Mouse (Mus musculus): ENCODE data around the gene Rph3al. TPM values are rescaled to one million over a fixed set of nuclear protein-coding genes. Genes with fewer than 3 reads are reported as not detected.

The Rph3al gene
- polyA plus RNA-seq, 1 experiment, result 12.6 TPM

DNA sequence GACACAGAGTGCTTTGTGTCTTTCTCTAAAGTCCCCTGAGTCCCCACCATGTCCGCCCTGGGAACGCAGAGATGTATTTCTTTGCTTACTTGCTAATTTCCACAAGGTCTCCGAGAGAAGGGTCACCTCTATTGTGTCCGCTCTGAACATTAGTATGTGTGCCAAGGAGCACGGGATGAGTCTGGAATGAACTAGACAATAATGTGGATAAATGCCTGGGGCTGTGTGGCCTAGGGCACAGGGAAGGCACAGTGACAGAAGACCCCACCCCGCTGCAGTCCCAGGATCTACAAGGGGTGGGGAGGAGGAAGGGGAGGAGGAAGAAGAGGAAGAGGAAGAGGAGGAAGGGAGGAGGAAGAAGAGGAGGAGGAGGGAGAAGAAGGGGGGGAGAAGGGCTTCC lies 3.8 kb downstream of the Rph3al start:
- H3K27me3 ChIP-seq (replicated peaks; ENCODE audit: control insufficient read depth, insufficient read depth, low read length), result no peaks in the 10 kb centered on the region
- TF ChIP-seq POLR2A (IDR thresholded peaks at IDR 0.05; ENCODE audit: low read depth, low read length) (no peak), CTCF (conservative IDR thresholded peaks at IDR 0.05; ENCODE audit: insufficient read depth, insufficient read length, low read depth, low read length) (no peak)
- H3K4me1 ChIP-seq (ENCODE audit: control insufficient read depth, insufficient read depth, low read length), result peaks cover 31% of the 10 kb centered on the region
- peak; percentile 67 for DNase-seq
- WGBS, result 75% methylated on average over 6 of the region's 6 CpGs
- no peak overlapping the region for H3K4me3 ChIP-seq (ENCODE audit: insufficient read depth, low read depth, low read length)
- H3K27ac ChIP-seq (ENCODE audit: insufficient read depth, low read depth, low read length), result peak overlapping the region; percentile 61
- no peaks in the 10 kb centered on the region for H3K36me3 ChIP-seq (ENCODE audit: control insufficient read depth, insufficient read depth, low read length)

DNA sequence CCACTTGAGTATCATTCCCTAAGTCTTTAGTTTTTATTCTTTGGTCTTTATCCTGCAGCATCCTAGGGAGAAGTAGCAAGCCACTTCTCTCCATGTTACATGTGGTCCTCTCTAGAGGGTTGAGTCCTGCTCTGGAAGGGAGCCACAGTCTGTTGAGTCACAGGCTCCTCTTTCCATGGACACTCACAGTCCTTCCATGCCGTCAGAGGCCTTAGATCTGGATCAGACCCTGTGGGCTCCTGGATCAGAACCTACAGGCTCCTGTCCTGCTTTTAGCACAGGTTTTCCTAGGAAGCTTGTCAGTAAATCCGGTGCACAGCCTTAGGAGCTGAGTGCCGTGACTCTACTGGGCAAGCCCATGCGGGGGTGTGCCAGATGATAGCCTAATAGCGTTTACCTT lies 4.9 kb downstream of the Rph3al start:
- no peak overlapping the region for H3K4me3 ChIP-seq (ENCODE audit: insufficient read depth, low read depth, low read length)
- no peaks in the 10 kb centered on the region for H3K36me3 ChIP-seq (ENCODE audit: control insufficient read depth, insufficient read depth, low read length)
- H3K4me1 ChIP-seq (ENCODE audit: control insufficient read depth, insufficient read depth, low read length), result peaks cover 27% of the 10 kb centered on the region
- no peak overlapping the region for H3K27ac ChIP-seq (ENCODE audit: insufficient read depth, low read depth, low read length)
- TF ChIP-seq CTCF (conservative IDR thresholded peaks at IDR 0.05; ENCODE audit: insufficient read depth, insufficient read length, low read depth, low read length) (no peak), POLR2A (IDR thresholded peaks at IDR 0.05; ENCODE audit: low read depth, low read length) (no peak)
- 93% methylated on average over 5 of the region's 5 CpGs for WGBS
- H3K27me3 ChIP-seq (replicated peaks; ENCODE audit: control insufficient read depth, insufficient read depth, low read length), result no peaks in the 10 kb centered on the region
- no peak for DNase-seq

DNA sequence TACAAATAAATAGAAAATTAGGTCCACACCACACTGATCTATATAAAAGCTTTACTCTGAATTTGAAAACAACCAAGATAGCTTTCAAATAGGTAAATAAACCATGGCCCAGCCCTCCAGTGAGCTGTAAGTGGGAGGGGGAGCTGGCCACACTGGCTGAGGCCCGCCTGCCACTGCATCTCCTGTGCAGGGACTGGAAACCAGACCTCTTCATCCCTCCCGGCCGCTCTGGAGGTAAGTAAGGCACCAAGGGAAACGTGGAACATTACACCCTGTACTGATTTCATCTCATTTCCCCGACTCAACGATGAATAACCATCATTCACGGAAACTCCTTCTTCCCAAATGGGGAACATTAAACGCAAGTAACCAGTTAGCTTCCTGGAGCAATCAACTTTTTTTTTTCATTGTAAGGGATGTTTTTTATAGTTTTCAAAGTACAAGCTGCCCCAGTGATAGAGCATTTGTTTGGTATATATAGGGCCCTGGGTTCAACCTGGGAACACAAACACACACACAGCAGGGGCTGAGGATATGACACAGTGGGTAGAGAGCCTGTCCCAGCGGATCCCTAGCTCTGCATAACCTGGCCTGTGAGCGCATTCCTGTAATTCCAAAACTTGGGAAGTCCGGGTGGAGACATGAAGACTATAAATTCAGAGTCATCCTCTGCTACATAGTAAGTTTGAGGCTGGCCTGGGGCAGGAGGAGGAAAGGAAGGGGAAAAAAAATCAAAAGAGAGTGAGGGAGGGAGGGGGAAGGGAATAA lies 7.1 kb downstream of the Rph3al start:
- Histone ChIP-seq H3K27me3 (replicated peaks; ENCODE audit: control insufficient read depth, insufficient read depth, low read length) (no peaks in the 10 kb centered on the region), H3K27ac (ENCODE audit: insufficient read depth, low read depth, low read length) (peak overlapping the region; percentile 12; the same call in 1 of the 2 replicates), H3K4me1 (ENCODE audit: control insufficient read depth, insufficient read depth, low read length) (peaks cover 9% of the 10 kb centered on the region), H3K4me3 (ENCODE audit: insufficient read depth, low read depth, low read length) (no peak overlapping the region), H3K36me3 (ENCODE audit: control insufficient read depth, insufficient read depth, low read length) (no peaks in the 10 kb centered on the region)
- WGBS, result 45% methylated on average over 11 of the region's 11 CpGs
- peak; percentile 41 for DNase-seq
- TF ChIP-seq POLR2A (IDR thresholded peaks at IDR 0.05; ENCODE audit: low read depth, low read length), result no peak
- TF ChIP-seq CTCF (conservative IDR thresholded peaks at IDR 0.05; ENCODE audit: insufficient read depth, insufficient read length, low read depth, low read length), result no peak

DNA sequence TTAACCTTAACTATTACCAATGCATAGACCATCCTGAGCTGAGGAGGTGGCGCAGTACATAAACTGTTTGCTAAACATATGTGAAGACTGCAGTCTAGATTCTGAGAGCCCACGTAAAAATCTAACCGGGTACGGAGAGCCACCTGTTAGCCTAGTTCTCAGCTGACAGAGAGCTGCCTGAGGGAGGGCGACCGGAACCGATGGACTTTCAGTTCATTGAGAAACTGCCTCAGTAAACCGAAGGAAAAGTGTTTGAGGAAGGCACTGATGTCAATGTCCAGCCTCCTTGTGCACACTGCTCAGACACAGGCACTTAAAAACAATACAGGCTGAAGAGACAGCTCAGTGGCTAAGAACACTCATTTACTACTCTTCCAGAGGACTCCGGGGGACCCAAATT lies 8.0 kb downstream of the Rph3al start:
- Histone ChIP-seq H3K36me3 (ENCODE audit: control insufficient read depth, insufficient read depth, low read length) (no peaks in the 10 kb centered on the region), H3K4me1 (ENCODE audit: control insufficient read depth, insufficient read depth, low read length) (peaks cover under 1% of the 10 kb centered on the region)
- 57% methylated on average over 9 of the region's 9 CpGs for WGBS

DNA sequence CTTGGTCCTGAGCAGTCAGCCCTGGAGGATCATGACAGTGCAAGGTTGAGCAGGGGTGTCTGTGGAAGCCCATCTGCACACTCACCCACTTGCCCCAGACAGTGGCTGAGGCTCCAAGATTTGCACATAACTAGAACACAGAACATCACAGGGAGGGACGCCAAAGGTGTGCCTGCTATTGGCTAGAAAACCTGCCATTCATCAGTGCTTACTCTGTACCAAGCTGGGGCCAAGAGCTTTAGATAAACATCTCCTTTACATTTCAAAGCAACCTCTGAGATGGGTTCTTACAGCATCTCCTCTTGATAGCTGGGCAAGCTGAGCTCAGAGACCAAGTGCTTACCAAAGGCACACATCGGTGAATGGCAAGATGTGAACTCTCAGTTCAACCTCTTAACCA lies 10.3 kb downstream of the Rph3al start:
- WGBS, result 95% methylated on average over 2 of the region's 2 CpGs
- Histone ChIP-seq H3K27ac (ENCODE audit: insufficient read depth, low read depth, low read length) (no peak overlapping the region), H3K4me1 (ENCODE audit: control insufficient read depth, insufficient read depth, low read length) (no peaks in the 10 kb centered on the region; the same call in 1 of the 2 replicates), H3K27me3 (replicated peaks; ENCODE audit: control insufficient read depth, insufficient read depth, low read length) (no peaks in the 10 kb centered on the region), H3K4me3 (ENCODE audit: insufficient read depth, low read depth, low read length) (no peak overlapping the region), H3K36me3 (ENCODE audit: control insufficient read depth, insufficient read depth, low read length) (no peaks in the 10 kb centered on the region)
- TF ChIP-seq POLR2A (IDR thresholded peaks at IDR 0.05; ENCODE audit: low read depth, low read length) (no peak), CTCF (conservative IDR thresholded peaks at IDR 0.05; ENCODE audit: insufficient read depth, insufficient read length, low read depth, low read length) (no peak)
- no peak for DNase-seq

More for the DNA sequence above, 8.0 kb downstream of the Rph3al start:
- TF ChIP-seq CTCF (conservative IDR thresholded peaks at IDR 0.05; ENCODE audit: insufficient read depth, insufficient read length, low read depth, low read length), result no peak
- no peak for TF ChIP-seq POLR2A (IDR thresholded peaks at IDR 0.05; ENCODE audit: low read depth, low read length)
- DNase-seq, result no peak
- Histone ChIP-seq H3K4me3 (ENCODE audit: insufficient read depth, low read depth, low read length) (no peak overlapping the region), H3K27ac (ENCODE audit: insufficient read depth, low read depth, low read length) (no peak overlapping the region), H3K27me3 (replicated peaks; ENCODE audit: control insufficient read depth, insufficient read depth, low read length) (no peaks in the 10 kb centered on the region)

DNA sequence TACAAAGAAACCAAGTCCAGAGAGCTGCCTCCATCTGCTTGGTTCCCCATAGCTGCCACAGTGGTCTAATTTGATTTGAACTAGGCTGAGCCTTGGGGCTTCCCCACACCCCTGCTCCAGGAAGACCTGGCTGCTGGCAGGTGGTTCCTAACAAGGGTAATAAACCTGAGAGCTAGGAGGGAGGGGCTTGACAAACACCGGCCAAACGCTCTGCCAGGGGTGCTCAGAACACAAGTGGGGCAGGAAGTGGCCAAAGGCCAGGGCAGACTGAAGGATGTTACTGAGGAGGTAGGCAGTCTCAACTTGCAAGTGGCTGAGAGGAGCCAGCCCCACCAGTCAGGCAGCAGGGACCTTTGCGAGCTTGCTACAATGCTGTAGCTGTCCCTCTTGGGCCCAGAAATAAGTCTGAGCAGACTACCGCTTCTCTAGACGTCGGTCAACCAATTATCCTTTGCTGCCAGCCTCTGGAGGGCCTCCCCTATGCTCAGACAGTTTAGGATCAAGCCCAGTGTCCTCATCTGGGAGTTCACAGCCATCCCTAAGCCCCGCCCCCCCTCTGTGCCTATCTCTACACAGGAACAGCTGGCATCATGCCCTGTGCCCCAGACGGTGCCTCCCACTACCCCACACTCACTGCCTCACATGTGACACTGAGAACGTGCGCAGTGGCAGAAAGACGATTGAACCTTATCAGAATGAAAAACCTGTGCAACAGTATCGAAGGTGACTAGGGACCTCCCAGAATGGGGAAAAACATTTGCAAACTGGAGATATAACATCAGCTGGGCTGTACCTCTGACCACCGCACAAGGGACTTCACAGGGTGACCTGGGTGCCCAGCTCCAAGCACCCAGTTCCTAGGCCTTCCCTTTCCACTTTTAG lies 11.6 kb downstream of the Rph3al start:
- H3K27ac ChIP-seq (ENCODE audit: insufficient read depth, low read depth, low read length), result no peak overlapping the region

DNA sequence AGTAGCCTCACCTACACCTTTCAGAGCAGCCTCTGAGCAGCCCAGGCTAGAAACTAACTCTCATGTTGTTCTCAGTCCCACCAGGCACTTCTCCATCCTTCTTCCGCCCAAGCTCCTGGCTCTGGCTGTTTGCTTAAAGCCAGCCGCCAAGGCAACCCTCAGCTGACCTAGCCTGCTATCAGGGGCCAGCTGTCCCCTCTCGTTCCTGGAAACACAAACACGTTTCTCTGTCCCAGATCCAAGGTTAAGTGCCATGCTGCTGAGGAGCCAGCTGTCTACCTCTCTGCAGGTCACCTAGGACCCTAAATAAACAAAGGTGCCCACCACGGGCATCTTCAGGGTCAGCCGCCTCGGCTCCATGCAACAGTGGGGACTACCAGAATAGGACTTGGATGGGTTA lies 12.4 kb downstream of the Rph3al start:
- no peaks in the 10 kb centered on the region for H3K27me3 ChIP-seq (replicated peaks; ENCODE audit: control insufficient read depth, insufficient read depth, low read length)
- H3K4me3 ChIP-seq (ENCODE audit: insufficient read depth, low read depth, low read length), result no peak overlapping the region
- no peak overlapping the region for H3K27ac ChIP-seq (ENCODE audit: insufficient read depth, low read depth, low read length)
- no peaks in the 10 kb centered on the region; the same call in 1 of the 2 replicates for H3K4me1 ChIP-seq (ENCODE audit: control insufficient read depth, insufficient read depth, low read length)
- H3K36me3 ChIP-seq (ENCODE audit: control insufficient read depth, insufficient read depth, low read length), result no peaks in the 10 kb centered on the region
- no peak for TF ChIP-seq POLR2A (IDR thresholded peaks at IDR 0.05; ENCODE audit: low read depth, low read length)
- 64% methylated on average over 7 of the region's 7 CpGs for WGBS
- DNase-seq, result no peak

More for the DNA sequence above, 11.6 kb downstream of the Rph3al start:
- no peak for DNase-seq
- Histone ChIP-seq H3K36me3 (ENCODE audit: control insufficient read depth, insufficient read depth, low read length) (no peaks in the 10 kb centered on the region), H3K27me3 (replicated peaks; ENCODE audit: control insufficient read depth, insufficient read depth, low read length) (no peaks in the 10 kb centered on the region), H3K4me3 (ENCODE audit: insufficient read depth, low read depth, low read length) (no peak overlapping the region), H3K4me1 (ENCODE audit: control insufficient read depth, insufficient read depth, low read length) (no peaks in the 10 kb centered on the region; the same call in 1 of the 2 replicates)
- 37% methylated on average over 13 of the region's 13 CpGs for WGBS
- TF ChIP-seq CTCF (conservative IDR thresholded peaks at IDR 0.05; ENCODE audit: insufficient read depth, insufficient read length, low read depth, low read length), result no peak
- TF ChIP-seq POLR2A (IDR thresholded peaks at IDR 0.05; ENCODE audit: low read depth, low read length), result no peak
